Mouse (Mus musculus) liver, embryonic 14.5 days (tissue): ENCODE measurements around the gene Dgka. TPM values are rescaled to one million over a fixed set of nuclear protein-coding genes. Genes with fewer than 3 reads are reported as not detected.

Experiments used
- ATAC-seq: fragments of 200-750 bp; cut with Nextera tagmentation; 2 replicates; pipeline ENCODE4 v1.8.0; 2017; ENCODE audit warnings: moderate number of reproducible peaks, mild to moderate bottlenecking, moderate library complexity; ENCODE audit not compliant: insufficient read depth
- DNase-seq, 3 experiments: peaks; one replicate each; pipeline ENCODE4 v3.0.0-alpha.2; 2012 to 2013; ENCODE audit warnings: low read depth in 3 of 3, low spot score in 3 of 3
- H3K27ac ChIP-seq: fragments of 300-500 bp; sonication (generic); 2 replicates; pipeline ENCODE4 v1.5.1; 2014; ENCODE audit warnings: moderate library complexity, mild to moderate bottlenecking, control low read depth, inconsistent platforms
- H3K27me3 ChIP-seq: fragments of 300-500 bp; sonication (generic); 2 replicates; pipeline ENCODE4 v1.6.1; 2014; ENCODE audit warnings: mild to moderate bottlenecking, low read length, moderate library complexity; ENCODE audit not compliant: control insufficient read depth, insufficient read depth
- H3K36me3 ChIP-seq: fragments of 300-500 bp; sonication (generic); replicated peaks from 2 replicates; pipeline ENCODE4 v1.6.1; 2014; ENCODE audit warnings: low read depth; ENCODE audit not compliant: control insufficient read depth, insufficient read depth
- H3K4me1 ChIP-seq, 2 experiments: fragments of 200-500 bp in 1 of 2; fragments of 300-500 bp in 1 of 2; sonication (generic) in 1 of 2; replicated peaks; 2 replicates each; pipeline ENCODE4 v1.6.1; 2012 to 2014; ENCODE audit warnings: antibody characterized with exemption in 1 of 2, inconsistent platforms in 1 of 2, low read length in 1 of 2; ENCODE audit not compliant: control insufficient read depth in 2 of 2, insufficient read depth in 2 of 2
- H3K4me2 ChIP-seq: fragments of 300-500 bp; sonication (generic); 2 replicates; pipeline ENCODE4 v1.6.1; 2014; ENCODE audit warnings: low read depth, mild to moderate bottlenecking, control low read depth, moderate library complexity
- H3K4me3 ChIP-seq, 2 experiments: fragments of 200-500 bp in 1 of 2; fragments of 300-500 bp in 1 of 2; sonication (generic) in 1 of 2; 2 replicates each; pipeline ENCODE4 v1.5.1; 2012 to 2014; ENCODE audit warnings: low read depth in 2 of 2, low read length in 2 of 2, mild to moderate bottlenecking in 2 of 2, control low read depth in 1 of 2, inconsistent platforms in 1 of 2, moderate library complexity in 1 of 2; ENCODE audit not compliant: insufficient read depth in 1 of 2
- H3K9ac ChIP-seq: fragments of 300-500 bp; sonication (generic); replicated peaks from 2 replicates; pipeline ENCODE4 v1.6.1; 2014; ENCODE audit warnings: mild to moderate bottlenecking, control low read depth, moderate library complexity
- H3K9me3 ChIP-seq: fragments of 300-500 bp; sonication (generic); 2 replicates; pipeline ENCODE4 v1.6.1; 2016; ENCODE audit warnings: low read length, mixed read lengths; ENCODE audit not compliant: control insufficient read depth
- CTCF ChIP-seq: IDR thresholded peaks from 2 replicates; pipeline ENCODE4 v1.5.1; 2016; ENCODE audit warnings: antibody characterized with exemption, low read depth, control low read depth
- EP300 ChIP-seq: IDR thresholded peaks from 2 replicates; pipeline ENCODE4 v1.6.1; 2016; ENCODE audit warnings: antibody characterized with exemption, low read depth
- WGBS: fragments of 180-500 bp; shearing (Covaris S2); extraction: QIAGEN DNeasy Blood & Tissue Kit; methylation state at CpG from one replicate; pipeline ENCODE4 v1.1.7; 2014; ENCODE audit not compliant: insufficient replicate concordance; 5-methylcytosine and 5-hydroxymethylcytosine counted together
- polyA plus RNA-seq, 2 experiments: library from polyadenylated mRNA; depleted of rRNA in 1 of 2; stranded (reverse) in 1 of 2; unstranded in 1 of 2; fragments of >200 nt; fragmentation: Nextera tagmentation in 1 of 2; extraction: Ambion mirVana in 1 of 2; gene quantifications; 2 replicates each; pipeline versions ENCODE4 v1.2.1 to v1.2.3; 2012 to 2014

Dgka gene
- polyA plus RNA-seq, 2 experiments, result 1.6 to 2.0 TPM

GRCm38 (mm10) chr10:128702328-128703007 is 42.2 kb downstream of the Dgka start:
- H3K4me3 ChIP-seq, result no peak overlapping the region
- peaks cover 14 to 30% of the 10 kb centered on the region in 2 experiments for H3K4me1 ChIP-seq
- no peak for ATAC-seq
- H3K36me3 ChIP-seq, result peaks cover 51% of the 10 kb centered on the region
- no peak overlapping the region for H3K9ac ChIP-seq
- no peak overlapping the region for H3K27ac ChIP-seq
- no peaks in the 10 kb centered on the region for H3K9me3 ChIP-seq
- DNase-seq, result no peak
- H3K4me2 ChIP-seq, result peak overlapping the region; percentile 91; the same call in 1 of the 2 replicates
- no peak for TF ChIP-seq EP300
- H3K27me3 ChIP-seq, result no peaks in the 10 kb centered on the region
- WGBS, result 54% methylated on average over 6 of the region's 6 CpGs

DNA sequence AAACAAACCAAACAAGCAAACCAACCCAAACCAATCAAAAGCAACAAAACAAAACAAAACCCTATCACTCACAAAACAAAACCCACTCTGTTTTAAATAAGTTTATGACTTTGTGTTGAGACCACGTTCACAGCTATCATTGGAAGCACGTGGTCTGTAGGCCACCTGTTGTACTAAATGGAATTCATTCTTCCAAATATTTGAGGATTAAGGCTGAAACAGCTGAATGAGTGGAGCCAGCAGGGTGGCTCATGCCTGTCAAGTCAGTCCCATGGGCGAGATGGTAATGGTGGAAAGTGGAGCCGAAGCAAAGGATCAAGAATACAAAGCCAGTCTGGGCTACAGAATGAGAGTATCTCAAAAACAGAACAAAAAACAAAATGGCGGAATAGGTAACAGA is 43.9 kb downstream of the Dgka start:
- no peak for DNase-seq
- Histone ChIP-seq H3K36me3 (peaks cover 51% of the 10 kb centered on the region), H3K27me3 (no peaks in the 10 kb centered on the region), H3K9ac (no peak overlapping the region), H3K9me3 (no peaks in the 10 kb centered on the region), H3K4me1 (peaks cover 17 to 34% of the 10 kb centered on the region in 2 experiments), H3K4me2 (no peak overlapping the region), H3K4me3 (no peak overlapping the region), H3K27ac (no peak overlapping the region)
- WGBS, result 82% methylated on average over 5 of the region's 5 CpGs
- TF ChIP-seq EP300 (no peak), CTCF (no peak)
- no peak for ATAC-seq

GRCm38 (mm10) chr10:128699611-128700010 is 45.0 kb downstream of the Dgka start:
- Histone ChIP-seq H3K4me1 (peaks cover 11 to 33% of the 10 kb centered on the region in 2 experiments), H3K36me3 (peaks cover 51% of the 10 kb centered on the region), H3K9me3 (no peaks in the 10 kb centered on the region), H3K4me3 (no peak overlapping the region), H3K9ac (no peak overlapping the region), H3K4me2 (no peak overlapping the region), H3K27me3 (no peaks in the 10 kb centered on the region), H3K27ac (no peak overlapping the region)
- 41% methylated on average over 11 of the region's 11 CpGs for WGBS
- TF ChIP-seq CTCF (no peak), EP300 (no peak)
- ATAC-seq, result no peak
- DNase-seq, result no peak

DNA sequence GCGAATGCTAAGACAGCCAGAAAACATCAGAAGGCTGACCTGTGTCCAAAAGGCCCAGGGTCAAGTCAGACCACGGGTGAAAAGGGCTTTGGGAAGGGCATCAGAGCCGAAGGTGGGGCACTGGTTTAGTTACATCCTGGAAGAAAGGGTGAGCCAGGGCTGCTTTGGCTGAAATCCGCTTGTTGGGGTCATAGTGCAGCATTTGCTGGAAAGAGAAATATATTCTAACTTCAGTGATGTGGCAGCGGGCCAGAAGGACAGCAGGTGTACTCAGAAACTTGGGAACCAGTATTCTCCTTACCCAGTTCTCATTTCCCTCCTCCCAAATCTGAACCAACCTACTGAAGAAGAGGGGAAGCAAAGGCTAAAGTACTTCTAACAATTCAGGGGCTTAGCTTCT is 45.6 kb downstream of the Dgka start:
- no peak for TF ChIP-seq CTCF
- no peak for TF ChIP-seq EP300
- ATAC-seq (no peak), DNase-seq (no peak)
- Histone ChIP-seq H3K4me2 (no peak overlapping the region), H3K4me1 (peaks cover 11 to 33% of the 10 kb centered on the region in 2 experiments), H3K9me3 (no peaks in the 10 kb centered on the region), H3K27ac (no peak overlapping the region), H3K36me3 (peaks cover 51% of the 10 kb centered on the region), H3K4me3 (no peak overlapping the region), H3K27me3 (no peaks in the 10 kb centered on the region), H3K9ac (no peak overlapping the region)
- WGBS, result 75% methylated on average over 5 of the region's 5 CpGs

DNA sequence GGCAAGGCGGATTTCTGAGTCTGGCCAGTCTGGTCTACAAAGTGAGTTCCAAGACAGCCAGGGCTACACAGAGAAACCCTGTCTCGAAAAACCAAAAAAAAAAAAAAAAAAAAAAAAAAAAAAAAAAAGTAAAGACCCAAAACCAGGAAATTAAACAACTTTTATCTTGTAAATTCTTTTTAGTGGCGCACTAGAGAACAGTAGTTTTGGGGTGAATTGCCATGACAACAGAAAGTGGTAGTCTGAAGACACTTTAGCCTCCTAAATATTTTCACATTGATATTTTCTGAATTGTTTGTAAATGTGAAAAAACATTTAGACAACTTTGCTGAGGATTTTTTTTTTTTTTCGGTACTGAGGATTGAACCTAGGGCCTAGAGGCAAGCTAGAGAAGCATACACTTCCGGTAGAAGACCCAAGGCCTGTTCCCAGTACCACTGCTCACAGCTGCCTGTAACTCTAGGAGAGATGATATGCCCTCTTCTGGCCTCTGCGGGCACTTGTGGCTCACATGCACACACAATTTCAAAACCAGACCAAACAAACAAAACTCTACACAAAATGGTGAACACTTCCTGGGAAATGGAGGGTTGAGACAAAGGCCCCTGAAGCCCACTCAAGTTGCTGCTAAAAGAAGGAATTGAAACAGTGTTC is 47.5 kb downstream of the Dgka start:
- Histone ChIP-seq H3K9ac (no peak overlapping the region), H3K9me3 (no peaks in the 10 kb centered on the region), H3K27me3 (no peaks in the 10 kb centered on the region), H3K4me3 (peak overlapping the region in 1 of 2 experiments; percentile 23; a peak in 1 of 4 replicates), H3K4me2 (peak overlapping the region; percentile 69), H3K36me3 (peaks cover 41% of the 10 kb centered on the region), H3K4me1 (peaks cover 5 to 21% of the 10 kb centered on the region in 2 experiments), H3K27ac (peak overlapping the region; percentile 84)
- no peak for DNase-seq
- ATAC-seq, result no peak
- TF ChIP-seq EP300 (no peak), CTCF (no peak)
- WGBS, result 84% methylated on average over 6 of the region's 6 CpGs
